Mouse (Mus musculus) cortical plate, adult 2 months (tissue): ENCODE results near the gene Rps27.
"Not testable (repeated sequence)": the region's sequence is repeated elsewhere in the genome, so short reads cannot be mapped to it uniquely, and the experiment has no call there.

Experiments used
- CTCF ChIP-seq: fragments of 200-500 bp; IDR thresholded peaks from 2 replicates; pipeline ENCODE4 v1.5.1; 2011; ENCODE audit warnings: mild to moderate bottlenecking, control low read depth, low read length; ENCODE audit not compliant: insufficient read depth; ENCODE audit errors: extremely low read depth
- POLR2A ChIP-seq: fragments of 200-500 bp; IDR thresholded peaks from 2 replicates; pipeline ENCODE4 v1.6.1; 2011; ENCODE audit warnings: mild to moderate bottlenecking, low read length, control low read depth; ENCODE audit not compliant: insufficient read depth; ENCODE audit errors: extremely low read depth

- not testable (repeated sequence) for TF ChIP-seq POLR2A, CTCF
These were observed 39.7 kb upstream of the Rps27 start for GRCm38 (mm10) chr3:90253174-90253573.
